Mouse (Mus musculus): ENCODE results near the gene Gje1. TPM values are rescaled to one million over a fixed set of nuclear protein-coding genes. Genes with fewer than 3 reads are reported as not detected.

The Gje1 gene
- not detected for total RNA-seq (2021)

- DNase-seq (ENCODE audit: extremely low spot score in 1 of 2, low spot score in 1 of 2), result no peak
Observed at GRCm38 (mm10) chr10:14718114-14718513, at the start of gene Gje1. Gje1 (minus strand) TSS chr10:14718214.

GRCm38 (mm10) chr10:14760618-14761017 lies 42.6 kb upstream of the Gje1 start:
- DNase-seq (ENCODE audit: extremely low spot score in 1 of 2, low spot score in 1 of 2), result no peak

GRCm38 (mm10) chr10:14759665-14760558 lies 41.9 kb upstream of the Gje1 start:
- DNase-seq (ENCODE audit: extremely low spot score in 1 of 2, low spot score in 1 of 2), result peak; percentile 8 to 14

GRCm38 (mm10) chr10:14734285-14734684 lies 16.3 kb upstream of the Gje1 start:
- peak in 1 of 2 experiments; percentile 46 for DNase-seq (ENCODE audit: extremely low spot score in 1 of 2, low spot score in 1 of 2)

- peak; percentile 4 to 7 for DNase-seq (ENCODE audit: extremely low spot score in 1 of 2, low spot score in 1 of 2)
Observed at GRCm38 (mm10) chr10:14725671-14726070, 7.7 kb upstream of the Gje1 start.

DNA sequence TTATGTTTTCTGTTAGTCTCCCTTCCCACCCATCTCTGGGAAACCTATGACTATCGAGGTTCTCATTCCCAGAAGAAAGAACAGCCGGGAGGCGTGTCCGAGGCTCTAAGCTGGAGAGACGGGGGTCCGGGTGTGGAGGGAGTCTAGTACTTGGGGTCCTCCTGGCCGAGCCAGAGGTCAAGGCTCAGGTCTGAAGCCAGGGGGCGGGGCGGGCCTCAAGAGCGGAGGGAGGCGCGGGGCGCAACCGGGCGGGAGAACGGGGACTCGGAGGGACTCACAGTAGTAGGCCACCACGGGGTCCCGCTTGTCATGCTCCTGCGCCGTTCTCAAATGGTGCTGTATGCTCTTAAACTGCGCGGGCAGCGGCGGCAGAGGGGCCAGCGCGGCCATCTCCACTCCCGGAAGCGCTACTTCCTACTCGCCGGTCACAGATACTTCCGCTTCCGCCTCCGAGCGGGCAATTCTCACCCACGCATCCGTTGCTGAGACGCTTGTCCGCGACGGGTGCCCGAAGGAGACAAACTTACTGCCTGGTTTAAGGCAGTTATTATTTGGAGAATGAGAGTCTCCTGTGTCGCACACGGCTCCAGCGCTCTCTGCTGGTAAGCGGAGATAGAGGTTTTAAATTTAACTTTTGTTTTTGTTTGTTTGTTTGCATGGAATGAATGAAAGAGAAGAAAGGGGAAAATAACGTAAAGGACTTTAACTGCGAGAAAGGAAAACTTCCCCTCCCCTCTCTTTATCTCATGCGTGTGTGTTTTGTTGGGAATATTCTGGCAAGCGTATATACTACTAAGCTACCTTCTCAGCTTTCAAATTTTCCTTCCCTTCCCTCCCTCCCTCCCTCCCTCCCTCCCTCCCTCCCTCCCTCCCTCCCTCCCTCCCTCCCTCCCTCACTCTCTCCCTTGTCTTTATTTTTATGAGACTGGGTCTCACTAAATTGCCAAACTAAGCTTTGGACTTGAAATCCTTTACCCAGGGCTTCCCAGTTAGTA lies 12.6 kb downstream of the Gje1 start, which contains the start of the genes Vta1 and Nmbr:
Gene Vta1 (minus strand): TSS at position 489 of the 995 bp plus-strand sequence.
Gene Nmbr (plus strand): TSS at position 520 of the 995 bp plus-strand sequence.
- peak; percentile 93 to 98 for DNase-seq (ENCODE audit: extremely low spot score in 1 of 2, low spot score in 1 of 2)

- no peak for DNase-seq (ENCODE audit: extremely low spot score in 1 of 2, low spot score in 1 of 2)
Observed at GRCm38 (mm10) chr10:14703830-14704420, 14.1 kb downstream of the Gje1 start.

GRCm38 (mm10) chr10:14703239-14703638 lies 14.8 kb downstream of the Gje1 start:
- DNase-seq (ENCODE audit: extremely low spot score in 1 of 2, low spot score in 1 of 2), result no peak

- no peak for DNase-seq (ENCODE audit: extremely low spot score in 1 of 2, low spot score in 1 of 2)
Observed at GRCm38 (mm10) chr10:14690349-14690748, 27.7 kb downstream of the Gje1 start.

GRCm38 (mm10) chr10:14688785-14689442 lies 29.1 kb downstream of the Gje1 start:
- DNase-seq (ENCODE audit: extremely low spot score in 1 of 2, low spot score in 1 of 2), result no peak

DNA sequence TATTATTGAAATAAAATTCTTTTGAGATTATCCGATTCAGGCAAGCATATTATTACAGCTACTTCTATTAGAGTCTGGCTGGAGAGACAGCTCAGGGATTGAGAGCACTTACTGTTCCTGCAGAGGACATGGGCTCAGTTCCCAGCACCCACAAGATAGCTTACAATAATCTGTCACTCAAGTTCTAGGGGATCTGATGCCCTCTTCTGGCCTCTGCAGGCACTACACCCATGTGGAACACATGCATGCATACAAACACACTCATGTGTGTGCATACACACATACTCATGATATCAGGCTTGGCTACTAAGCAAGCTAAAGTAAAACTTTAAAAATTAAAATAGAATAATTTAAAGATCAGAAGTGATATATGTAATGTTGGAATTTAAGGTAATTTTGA lies 32.4 kb downstream of the Gje1 start:
- no peak for DNase-seq (ENCODE audit: extremely low spot score in 1 of 2, low spot score in 1 of 2)

- DNase-seq (ENCODE audit: extremely low spot score in 1 of 2, low spot score in 1 of 2), result no peak
Observed at GRCm38 (mm10) chr10:14666147-14666546, 51.9 kb downstream of the Gje1 start.

Other genes with a start within 250 kb of the Gje1 start
- gene Adgrg6, start 172.6 kb downstream of the Gje1 start, total RNA-seq (2021), result 1 to 10 TPM in 1 of 2 experiments, under 1 TPM in 1; 0.92 to 1.2 TPM
- gene Vta1, start 12.7 kb downstream of the Gje1 start, total RNA-seq (2021), result 10 to 100 TPM; 70.4 to 75.2 TPM
- 1 to 10 TPM; 3.5 to 4.5 TPM for gene Nmbr, start 12.6 kb downstream of the Gje1 start, total RNA-seq (2021)

All from layer of hippocampus, postnatal 25 days (tissue).